Mouse (Mus musculus): ENCODE data around the gene Gtpbp3. TPM values are rescaled to one million over a fixed set of nuclear protein-coding genes. Genes with fewer than 3 reads are reported as not detected.

The Gtpbp3 gene
- polyA plus RNA-seq (2021): 44.1 TPM

DNA sequence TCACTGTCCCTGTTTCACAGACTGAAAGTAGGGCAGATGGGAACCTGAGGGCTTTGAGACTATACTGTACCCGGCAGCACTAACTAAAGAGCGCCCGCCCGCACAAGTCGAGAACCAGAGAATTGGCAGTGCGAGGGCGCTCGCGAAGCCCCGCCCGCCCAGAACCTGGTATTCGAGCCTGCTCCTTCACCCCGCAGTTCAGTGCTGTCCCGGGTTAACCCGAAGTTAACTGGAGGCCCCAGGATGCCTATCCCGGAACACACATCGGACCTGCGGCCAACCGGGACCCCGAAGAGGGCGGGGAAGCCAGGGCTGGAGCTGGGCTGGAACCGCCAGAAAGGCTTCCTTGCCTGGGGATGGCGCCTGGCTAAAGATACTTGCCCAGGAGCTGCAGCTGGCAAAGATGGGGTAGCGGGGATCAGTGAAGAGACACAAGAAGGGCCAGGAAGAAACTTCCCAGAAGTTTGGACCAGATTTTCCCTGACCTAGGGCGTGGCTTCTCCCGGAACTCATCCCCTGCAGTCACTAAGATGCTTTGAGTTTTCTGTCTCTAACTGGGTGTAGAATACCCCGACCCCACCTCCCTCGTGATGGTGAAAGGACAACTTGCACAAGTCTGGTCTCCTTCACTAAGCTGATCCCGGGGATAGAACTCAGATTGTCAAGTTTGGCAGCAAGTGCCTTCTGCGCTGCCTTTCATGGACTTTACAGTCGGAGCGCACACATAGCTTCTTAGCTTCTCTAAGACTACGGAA lies at the start of gene Gtpbp3:
Gene Gtpbp3 (plus strand): TSS at position 413 of the 755 bp plus-strand sequence.
- peak; percentile 48 for ATAC-seq
- CTCF ChIA-PET: interaction anchor here (1.2 to 2.0 kb wide), 2 partner anchors 10 to 15 kb away, joined by 3 to 7 read pairs; no protein-coding TSS in a partner anchor
- TF ChIP-seq CTCF (IDR thresholded peaks at IDR 0.05): no peak
- DNase-seq (ENCODE audit: low read depth, low spot score): no peak
- POLR2A ChIA-PET: interaction anchor here (0.7 to 1.9 kb wide), 4 partner anchors 10 to 37 kb away, joined by 3 to 6 read pairs (median 4); partner anchors contain the start of genes Ccdc194 and Dda1
- in situ Hi-C loops (cut with MboI; ENCODE audit: low pct_unique_long_range_greater_than_20kb): loop anchor here (5.0 kb wide), 1 partner anchor 34 kb away; no protein-coding TSS in a partner anchor
- no peaks in the 10 kb centered on the region for H3K27me3 ChIP-seq

DNA sequence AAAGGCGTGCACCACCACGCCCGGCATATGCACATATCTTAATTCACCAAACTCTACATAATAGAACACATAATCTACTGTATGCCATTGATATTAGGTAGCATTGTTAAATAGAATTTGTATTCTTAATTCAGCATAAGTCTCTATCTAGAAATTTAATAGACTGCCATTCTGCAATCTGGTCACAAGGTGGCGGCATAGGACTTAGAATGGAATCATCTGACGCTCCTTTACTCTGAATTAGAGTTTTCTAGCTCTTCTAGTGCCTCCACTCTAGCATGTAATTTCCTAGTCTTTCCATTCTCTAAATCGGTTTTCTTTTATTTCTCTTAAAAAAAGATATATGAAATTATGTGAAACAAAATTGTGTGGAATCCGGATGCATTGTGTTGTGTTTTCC lies 46.5 kb upstream of the Gtpbp3 start:
- DNase-seq (ENCODE audit: low read depth, low spot score): peak; percentile 15
- H3K27me3 ChIP-seq: peaks cover 9% of the 10 kb centered on the region
- ChIA-PET POLR2A (no interaction called here), CTCF (interaction anchor here (0.7 to 4.1 kb wide), 8 partner anchors 16 to 89 kb away, joined by 3 to 29 read pairs (median 6); partner anchors contain the start of genes Abhd8 and Mrpl34)
- in situ Hi-C loops (cut with MboI; ENCODE audit: low pct_unique_long_range_greater_than_20kb): loop anchor here (5.0 kb wide), 1 partner anchor 81 kb away; no protein-coding TSS in a partner anchor
- ATAC-seq: no peak
- no peak for TF ChIP-seq CTCF (IDR thresholded peaks at IDR 0.05)

DNA sequence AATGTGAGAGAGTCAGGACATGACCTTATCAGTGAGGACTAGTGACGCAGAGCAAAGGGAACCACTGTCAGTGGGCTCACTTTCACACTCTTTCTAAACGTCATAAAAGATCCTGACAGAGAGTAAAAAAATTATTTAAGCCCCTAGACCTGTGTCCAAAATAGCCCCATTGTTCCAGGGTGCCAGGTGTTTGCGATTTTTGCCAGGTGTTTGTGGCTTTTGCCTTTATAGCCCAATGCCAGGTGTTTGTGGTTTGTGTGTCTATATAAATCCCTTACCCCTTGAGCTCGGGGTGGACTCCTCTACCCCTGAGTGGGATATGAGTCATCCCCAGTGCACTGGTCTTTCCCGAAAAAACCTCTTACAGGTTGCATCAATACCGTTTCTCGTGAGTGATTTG lies 42.8 kb upstream of the Gtpbp3 start:
- ChIA-PET CTCF (interaction anchor here (1.3 to 4.1 kb wide), 2 partner anchors 74 to 85 kb away, joined by 5 to 29 read pairs; no protein-coding TSS in a partner anchor), POLR2A (no interaction called here)
- ATAC-seq (no peak), DNase-seq (ENCODE audit: low read depth, low spot score) (no peak)
- no peak for TF ChIP-seq CTCF (IDR thresholded peaks at IDR 0.05)
- in situ Hi-C loops (cut with MboI; ENCODE audit: low pct_unique_long_range_greater_than_20kb): no loop called here
- no peaks in the 10 kb centered on the region for H3K27me3 ChIP-seq

DNA sequence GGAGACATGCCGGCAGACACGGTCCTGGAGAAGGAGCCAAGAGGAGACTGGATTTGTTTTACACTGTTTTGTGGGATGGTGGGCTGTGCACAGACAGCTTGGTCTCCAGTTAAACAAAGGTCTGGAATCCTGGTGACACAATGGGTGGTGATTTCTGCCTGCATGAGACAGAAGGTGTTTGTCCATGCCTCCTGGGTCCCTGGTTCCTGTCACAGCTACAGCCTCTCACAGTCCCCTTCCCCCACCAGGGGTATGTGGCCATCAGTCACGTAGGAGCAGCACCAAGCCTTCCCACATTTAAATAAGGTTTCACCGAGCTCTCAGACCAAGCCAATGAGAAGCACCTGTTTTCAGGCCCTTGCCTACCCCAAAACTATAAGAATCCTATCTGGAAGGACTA lies 36.6 kb upstream of the Gtpbp3 start:
- ChIA-PET CTCF (no interaction called here), POLR2A (no interaction called here)
- DNase-seq (ENCODE audit: low read depth, low spot score): no peak
- no peak for TF ChIP-seq CTCF (IDR thresholded peaks at IDR 0.05)
- peaks cover 4% of the 10 kb centered on the region for H3K27me3 ChIP-seq
- in situ Hi-C loops (cut with MboI; ENCODE audit: low pct_unique_long_range_greater_than_20kb): no loop called here
- no peak for ATAC-seq

DNA sequence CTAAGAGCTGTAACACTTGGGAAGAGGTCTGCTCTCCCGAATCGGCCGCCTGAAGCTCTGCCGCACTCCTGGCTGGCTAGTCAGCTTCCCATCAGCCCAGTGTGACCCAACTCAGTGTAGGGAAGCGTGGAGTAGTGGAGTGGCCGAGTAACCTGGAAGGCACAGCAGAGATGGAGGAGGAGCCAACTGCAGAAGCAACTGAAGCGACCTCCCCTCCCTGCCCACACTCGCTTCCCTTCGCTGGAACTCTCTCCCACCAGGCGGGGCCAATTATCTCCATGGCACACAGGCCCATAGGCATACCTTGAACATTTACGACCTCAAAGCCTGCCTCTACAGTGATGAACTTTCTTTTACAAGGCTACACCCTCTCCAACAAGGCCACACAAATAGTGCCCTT lies 36.1 kb upstream of the Gtpbp3 start:
- POLR2A ChIA-PET: no interaction called here
- CTCF ChIA-PET: interaction anchor here (1.8 kb wide), 1 partner anchor 9 kb away, joined by 6 read pairs; no protein-coding TSS in a partner anchor
- peaks cover 4% of the 10 kb centered on the region for H3K27me3 ChIP-seq
- DNase-seq (ENCODE audit: low read depth, low spot score) (no peak), ATAC-seq (no peak)
- no peak for TF ChIP-seq CTCF (IDR thresholded peaks at IDR 0.05)
- in situ Hi-C loops (cut with MboI; ENCODE audit: low pct_unique_long_range_greater_than_20kb): no loop called here

DNA sequence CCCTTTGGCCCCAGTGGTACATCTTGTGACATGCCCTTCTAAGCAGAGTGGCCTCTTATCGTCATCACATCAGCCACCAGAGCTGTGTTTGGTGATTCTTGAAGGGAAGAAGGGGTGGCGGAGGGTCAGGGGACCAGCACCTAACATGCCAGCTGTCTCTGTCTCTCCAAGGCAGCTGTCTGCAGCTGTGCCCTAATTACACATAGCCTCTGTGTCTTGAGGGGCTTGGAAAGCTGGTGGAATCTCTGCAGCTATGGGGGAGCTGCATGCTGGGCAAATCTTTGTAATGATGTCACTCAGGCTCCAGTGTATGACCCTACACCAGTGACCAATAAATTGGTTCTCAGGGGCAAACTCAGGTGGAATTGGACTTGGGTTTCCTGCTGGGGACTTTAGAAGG lies 35.2 kb upstream of the Gtpbp3 start:
- ChIA-PET POLR2A (interaction anchor here (2.5 kb wide), 1 partner anchor 11 kb away, joined by 7 read pairs; the partner anchor contains the start of genes Abhd8 and Mrpl34), CTCF (interaction anchor here (1.8 kb wide), 1 partner anchor 10 kb away, joined by 6 read pairs; no protein-coding TSS in a partner anchor)
- in situ Hi-C loops (cut with MboI; ENCODE audit: low pct_unique_long_range_greater_than_20kb): no loop called here
- TF ChIP-seq CTCF (IDR thresholded peaks at IDR 0.05): no peak
- peaks cover 4% of the 10 kb centered on the region for H3K27me3 ChIP-seq
- DNase-seq (ENCODE audit: low read depth, low spot score): no peak
- ATAC-seq: no peak

DNA sequence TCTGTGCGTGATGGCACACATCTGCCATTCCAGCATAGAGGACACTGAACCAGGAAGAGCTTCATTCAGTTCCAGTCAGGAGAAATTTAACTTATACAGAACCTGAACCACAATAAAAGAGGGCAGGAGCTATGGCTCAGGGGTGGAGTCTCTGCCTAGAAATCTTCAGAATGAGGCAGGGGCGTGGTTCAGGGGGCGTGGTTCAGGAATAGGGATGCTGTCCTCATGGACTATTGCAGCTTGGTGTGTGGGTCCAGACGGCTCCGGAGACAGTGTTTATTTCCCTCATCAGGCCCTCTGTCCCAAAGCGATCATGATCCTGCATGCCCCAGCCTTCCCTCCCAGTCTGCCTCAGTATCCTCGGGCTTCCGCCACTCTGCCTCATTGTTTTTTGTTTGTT lies 33.2 kb upstream of the Gtpbp3 start:
- DNase-seq (ENCODE audit: low read depth, low spot score): no peak
- in situ Hi-C loops (cut with MboI; ENCODE audit: low pct_unique_long_range_greater_than_20kb): no loop called here
- POLR2A ChIA-PET: interaction anchor here (2.5 kb wide), 1 partner anchor 9 kb away, joined by 7 read pairs; the partner anchor contains the start of genes Abhd8 and Mrpl34

DNA sequence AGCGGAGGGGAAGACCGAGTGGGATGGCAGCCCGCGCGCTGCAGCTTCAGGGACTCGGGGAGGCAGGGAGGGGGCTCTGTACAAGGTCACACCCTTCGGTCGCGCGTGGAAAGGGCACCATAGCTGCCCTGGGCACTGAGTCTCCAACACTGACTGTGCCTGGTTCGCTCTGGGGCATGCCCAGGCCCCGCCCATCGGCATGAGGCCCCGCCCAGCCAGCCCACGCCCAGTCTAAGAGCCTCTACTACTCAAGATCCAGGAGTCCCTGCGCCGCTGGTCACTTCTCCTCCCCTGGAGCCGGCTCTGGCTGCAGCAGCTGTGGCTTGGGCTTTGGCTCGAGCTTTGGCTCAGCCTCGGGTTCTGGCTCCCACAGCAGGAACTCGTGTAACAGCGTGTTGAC lies 31.0 kb upstream of the Gtpbp3 start:
- CTCF ChIA-PET: interaction anchor here (1.1 kb wide), 1 partner anchor 15 kb away, joined by 5 read pairs; no protein-coding TSS in a partner anchor
- POLR2A ChIA-PET: no interaction called here
- DNase-seq (ENCODE audit: low read depth, low spot score) (no peak), ATAC-seq (no peak)
- in situ Hi-C loops (cut with MboI; ENCODE audit: low pct_unique_long_range_greater_than_20kb): no loop called here
- H3K27me3 ChIP-seq: peaks cover 4% of the 10 kb centered on the region
- TF ChIP-seq CTCF (IDR thresholded peaks at IDR 0.05): no peak

More for the DNA sequence above, 33.2 kb upstream of the Gtpbp3 start:
- CTCF ChIA-PET: interaction anchor here (0.7 kb wide), 1 partner anchor 12 kb away, joined by 4 read pairs; no protein-coding TSS in a partner anchor
- ATAC-seq: no peak
- H3K27me3 ChIP-seq: peaks cover 4% of the 10 kb centered on the region
- no peak for TF ChIP-seq CTCF (IDR thresholded peaks at IDR 0.05)

DNA sequence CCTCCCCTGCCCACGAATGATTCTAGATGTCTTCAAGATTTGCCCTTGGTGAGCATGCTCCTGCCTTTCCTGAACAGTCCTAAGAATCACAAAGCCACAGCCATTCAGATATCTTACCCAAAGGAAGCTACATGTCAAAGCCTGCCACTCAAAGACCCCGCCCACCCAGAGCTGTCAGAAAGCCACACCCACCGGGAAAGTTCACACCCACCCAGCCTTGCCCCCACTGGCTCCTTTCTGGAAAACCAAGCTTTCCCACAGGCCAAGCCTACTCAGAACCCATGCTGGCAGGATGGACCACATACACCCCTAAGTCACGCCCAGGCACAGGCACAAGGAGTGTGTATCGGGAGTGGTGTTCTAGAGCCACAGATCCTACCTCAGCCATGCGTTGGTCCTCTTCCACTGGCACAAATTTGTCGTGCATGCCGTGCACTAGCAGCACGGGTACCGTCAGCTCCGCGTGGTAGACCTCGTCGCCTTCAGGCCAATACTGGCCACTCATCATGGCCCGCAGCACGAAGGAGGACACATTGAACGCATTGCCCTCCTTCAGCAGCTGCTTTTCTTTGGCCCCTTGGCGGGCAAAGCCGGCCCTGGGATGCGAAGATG lies 30.1 kb upstream of the Gtpbp3 start:
- H3K27me3 ChIP-seq: peaks cover under 1% of the 10 kb centered on the region
- POLR2A ChIA-PET: interaction anchor here (0.5 kb wide), 1 partner anchor 36 kb away, joined by 3 read pairs; no protein-coding TSS in a partner anchor
- no peak for DNase-seq (ENCODE audit: low read depth, low spot score)
- CTCF ChIA-PET: interaction anchor here (0.8 to 1.1 kb wide), 2 partner anchors 15 to 16 kb away, joined by 3 to 5 read pairs; no protein-coding TSS in a partner anchor
- no peak for TF ChIP-seq CTCF (IDR thresholded peaks at IDR 0.05)
- in situ Hi-C loops (cut with MboI; ENCODE audit: low pct_unique_long_range_greater_than_20kb): no loop called here
- ATAC-seq: no peak

DNA sequence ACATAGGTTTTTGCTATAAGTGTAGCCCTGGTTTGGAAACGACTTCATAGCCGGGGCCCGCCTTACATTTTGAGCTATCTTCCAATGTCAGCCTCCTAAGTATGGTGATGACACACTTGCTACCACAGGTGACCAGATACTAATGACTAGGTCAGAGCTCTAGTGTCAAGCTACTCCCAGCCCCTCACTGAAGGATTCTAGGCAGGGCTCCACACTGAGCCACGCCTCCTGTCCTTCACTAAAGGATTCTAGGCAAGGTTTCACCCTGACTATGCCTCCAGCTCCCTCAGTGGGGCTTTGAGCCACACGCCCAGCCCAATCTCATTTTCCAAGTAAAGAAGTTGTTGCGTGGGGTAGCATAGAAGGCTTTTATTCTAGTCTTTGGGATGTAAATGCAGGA lies 27.2 kb upstream of the Gtpbp3 start:
- POLR2A ChIA-PET: interaction anchor here (1.6 kb wide), 1 partner anchor 17 kb away, joined by 3 read pairs; no protein-coding TSS in a partner anchor
- in situ Hi-C loops (cut with MboI; ENCODE audit: low pct_unique_long_range_greater_than_20kb): no loop called here
- no peaks in the 10 kb centered on the region for H3K27me3 ChIP-seq
- DNase-seq (ENCODE audit: low read depth, low spot score) (no peak), ATAC-seq (no peak)
- CTCF ChIA-PET: interaction anchor here (1.1 kb wide), 1 partner anchor 19 kb away, joined by 7 read pairs; no protein-coding TSS in a partner anchor
- no peak for TF ChIP-seq CTCF (IDR thresholded peaks at IDR 0.05)
